Mouse (Mus musculus) liver, postnatal 0 days (tissue): ENCODE measurements around the gene Bbs9.

ENCODE experiments used
- CTCF ChIP-seq: sonication (generic); IDR thresholded peaks from 2 replicates; pipeline ENCODE4 v1.5.1; 2016; ENCODE audit warnings: antibody characterized with exemption, low read depth
- EP300 ChIP-seq: IDR thresholded peaks from 2 replicates; pipeline ENCODE4 v1.6.1; 2016; ENCODE audit warnings: antibody characterized with exemption, low read depth, mild to moderate bottlenecking

- TF ChIP-seq CTCF, result no peak
- no peak for TF ChIP-seq EP300
These were observed 301.9 kb downstream of the Bbs9 start for GRCm38 (mm10) chr9:22777425-22777824.
